Mouse (Mus musculus): Measurements from ENCODE around the gene Banp. TPM values are rescaled to one million over a fixed set of nuclear protein-coding genes. Genes with fewer than 3 reads are reported as not detected.

The Banp gene
- polyA plus RNA-seq, 1 experiment from 2014 or later: 23.1 TPM

DNA sequence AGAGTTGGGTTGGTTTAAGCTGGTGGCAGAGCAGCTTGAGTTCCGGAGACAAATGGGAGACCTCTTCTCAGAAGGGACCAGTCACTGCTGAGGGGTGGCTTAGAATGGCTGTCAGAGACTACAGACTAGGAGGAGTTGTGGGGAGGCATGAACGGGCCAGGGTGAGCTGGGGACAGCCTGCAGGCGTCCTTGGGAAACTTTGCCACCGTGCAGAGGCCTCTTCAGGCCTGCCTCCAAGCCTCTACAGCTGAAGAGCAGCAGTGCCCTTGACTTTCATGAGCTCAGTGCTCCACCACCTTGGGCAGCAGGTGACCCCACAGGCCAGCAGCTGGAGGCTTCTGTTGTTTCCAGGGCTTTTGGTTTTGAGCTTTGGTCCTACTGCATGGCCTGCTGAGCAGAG lies 49.1 kb downstream of the Banp start:
- H3K9ac ChIP-seq (ENCODE audit: low read depth, low read length): no peak overlapping the region
- DNase-seq (ENCODE audit: low spot score) (no peak), ATAC-seq (replicated peaks; ENCODE audit: low FRiP score, low read depth) (no peak)
- peaks cover 56% of the 10 kb centered on the region for H3K36me3 ChIP-seq (ENCODE audit: insufficient read depth, low read length)
- H3K27me3 ChIP-seq (ENCODE audit: insufficient read depth, low read length): no peaks in the 10 kb centered on the region
- H3K27ac ChIP-seq: no peak overlapping the region
- no peak overlapping the region for H3K4me2 ChIP-seq (ENCODE audit: low read length)
- TF ChIP-seq CTCF (IDR thresholded peaks at IDR 0.05; ENCODE audit: low read depth): no peak
- WGBS: 90% methylated on average over 4 of the region's 4 CpGs
- H3K9me3 ChIP-seq (replicated peaks; ENCODE audit: low read length): no peaks in the 10 kb centered on the region
- H3K4me1 ChIP-seq (replicated peaks; ENCODE audit: insufficient read depth, low read length): no peaks in the 10 kb centered on the region
- no peak overlapping the region for H3K4me3 ChIP-seq (replicated peaks; ENCODE audit: low read depth, low read length)

DNA sequence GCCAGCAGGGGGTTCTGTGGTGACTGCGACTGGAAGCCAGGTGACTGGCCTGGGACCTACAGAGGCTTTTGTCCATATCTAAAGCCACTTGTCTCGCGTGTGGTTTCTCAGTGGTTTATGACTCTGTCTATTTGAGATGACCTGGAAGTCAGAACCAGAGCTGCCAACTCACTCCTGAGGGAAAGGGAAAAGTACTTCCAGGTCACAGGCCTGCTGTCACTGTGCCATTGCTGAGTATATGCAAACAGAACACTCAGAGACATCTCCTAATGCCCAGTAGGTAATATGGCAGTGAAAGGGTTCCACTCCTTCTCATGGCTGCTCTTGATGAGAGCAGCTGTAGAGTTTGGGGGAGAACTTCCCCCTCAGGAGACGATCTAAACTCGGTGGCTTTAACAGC lies 49.7 kb downstream of the Banp start:
- ATAC-seq (replicated peaks; ENCODE audit: low FRiP score, low read depth) (no peak), DNase-seq (ENCODE audit: low spot score) (no peak)
- Histone ChIP-seq H3K4me3 (replicated peaks; ENCODE audit: low read depth, low read length) (no peak overlapping the region), H3K27ac (no peak overlapping the region), H3K4me2 (ENCODE audit: low read length) (no peak overlapping the region), H3K36me3 (ENCODE audit: insufficient read depth, low read length) (peaks cover 61% of the 10 kb centered on the region), H3K9me3 (replicated peaks; ENCODE audit: low read length) (no peaks in the 10 kb centered on the region), H3K27me3 (ENCODE audit: insufficient read depth, low read length) (no peaks in the 10 kb centered on the region), H3K9ac (ENCODE audit: low read depth, low read length) (no peak overlapping the region), H3K4me1 (replicated peaks; ENCODE audit: insufficient read depth, low read length) (no peaks in the 10 kb centered on the region)
- TF ChIP-seq CTCF (IDR thresholded peaks at IDR 0.05; ENCODE audit: low read depth): no peak
- 83% methylated on average over 5 of the region's 5 CpGs for WGBS

DNA sequence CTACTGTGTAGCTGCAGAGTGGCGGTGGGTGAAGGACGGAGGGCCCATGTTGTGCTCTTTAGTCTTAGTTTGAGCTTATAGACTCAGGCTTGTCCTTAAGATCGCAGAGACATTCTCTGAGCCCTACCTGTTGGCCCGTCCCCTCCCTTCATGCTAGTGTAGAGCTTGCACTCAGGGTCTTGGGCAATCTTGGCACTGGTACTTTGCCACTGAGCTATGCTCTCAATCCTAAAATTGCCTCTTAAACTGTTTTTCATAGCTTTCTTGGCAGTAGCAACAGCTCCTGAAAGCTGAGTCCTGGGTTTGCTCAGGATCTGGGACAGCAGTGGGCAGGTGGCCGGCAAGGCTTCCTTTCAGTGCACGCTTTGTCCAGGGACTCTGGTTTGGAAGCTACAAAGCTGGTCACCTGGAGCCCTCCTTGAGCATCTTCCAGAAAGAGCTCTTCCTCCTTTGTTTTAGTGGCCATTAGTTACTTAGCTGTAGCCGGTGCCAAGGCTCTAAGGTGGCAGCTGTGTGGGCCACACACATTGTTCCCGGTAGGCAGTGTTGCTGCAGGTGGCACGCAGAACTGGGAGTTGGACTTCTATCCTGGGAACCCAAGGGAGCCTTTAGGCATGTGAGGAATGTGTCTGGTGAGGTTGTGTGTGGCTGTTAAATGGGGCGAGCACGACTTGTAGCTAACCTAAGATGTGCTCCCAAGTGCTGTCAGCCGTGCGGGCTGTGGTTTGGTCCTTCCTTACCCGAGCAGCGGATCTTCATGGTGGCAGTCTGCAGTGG lies 52.0 kb downstream of the Banp start:
- Histone ChIP-seq H3K9ac (ENCODE audit: low read depth, low read length) (no peak overlapping the region), H3K4me1 (replicated peaks; ENCODE audit: insufficient read depth, low read length) (no peaks in the 10 kb centered on the region), H3K4me2 (ENCODE audit: low read length) (no peak overlapping the region), H3K36me3 (ENCODE audit: insufficient read depth, low read length) (peaks cover 51% of the 10 kb centered on the region), H3K9me3 (replicated peaks; ENCODE audit: low read length) (no peaks in the 10 kb centered on the region), H3K4me3 (replicated peaks; ENCODE audit: low read depth, low read length) (no peak overlapping the region), H3K27me3 (ENCODE audit: insufficient read depth, low read length) (no peaks in the 10 kb centered on the region), H3K27ac (no peak overlapping the region)
- DNase-seq (ENCODE audit: low spot score) (no peak), ATAC-seq (replicated peaks; ENCODE audit: low FRiP score, low read depth) (no peak)
- TF ChIP-seq CTCF (IDR thresholded peaks at IDR 0.05; ENCODE audit: low read depth): no peak
- WGBS: 78% methylated on average over 15 of the region's 15 CpGs

DNA sequence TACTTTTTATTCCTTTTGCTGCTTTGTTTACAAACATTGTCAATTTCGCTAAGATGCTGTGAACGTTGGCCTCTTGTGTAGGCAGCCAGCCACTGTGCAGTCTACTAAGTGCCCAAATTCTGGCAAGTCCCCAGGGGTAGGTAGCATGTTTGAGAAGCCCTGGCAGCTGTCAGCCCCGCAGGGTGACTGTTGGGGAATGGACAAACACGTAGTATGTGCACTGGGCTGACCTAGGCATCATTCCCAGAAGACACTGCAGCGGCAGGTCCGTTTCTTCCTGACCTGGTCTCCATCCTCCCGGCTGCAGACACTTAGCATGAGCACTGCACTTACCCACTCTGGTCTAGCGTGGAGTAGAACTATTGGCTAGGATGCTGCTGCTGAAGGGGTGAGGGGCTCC lies 54.1 kb downstream of the Banp start:
- 88% methylated on average over 8 of the region's 8 CpGs for WGBS
- H3K27ac ChIP-seq: no peak overlapping the region
- H3K27me3 ChIP-seq (ENCODE audit: insufficient read depth, low read length): no peaks in the 10 kb centered on the region
- no peak overlapping the region for H3K9ac ChIP-seq (ENCODE audit: low read depth, low read length)
- H3K4me1 ChIP-seq (replicated peaks; ENCODE audit: insufficient read depth, low read length): no peaks in the 10 kb centered on the region
- DNase-seq (ENCODE audit: low spot score): no peak
- no peaks in the 10 kb centered on the region for H3K9me3 ChIP-seq (replicated peaks; ENCODE audit: low read length)
- H3K4me2 ChIP-seq (ENCODE audit: low read length): no peak overlapping the region
- no peak for TF ChIP-seq CTCF (IDR thresholded peaks at IDR 0.05; ENCODE audit: low read depth)
- H3K4me3 ChIP-seq (replicated peaks; ENCODE audit: low read depth, low read length): no peak overlapping the region
- peaks cover 42% of the 10 kb centered on the region for H3K36me3 ChIP-seq (ENCODE audit: insufficient read depth, low read length)
- ATAC-seq (replicated peaks; ENCODE audit: low FRiP score, low read depth): no peak

DNA sequence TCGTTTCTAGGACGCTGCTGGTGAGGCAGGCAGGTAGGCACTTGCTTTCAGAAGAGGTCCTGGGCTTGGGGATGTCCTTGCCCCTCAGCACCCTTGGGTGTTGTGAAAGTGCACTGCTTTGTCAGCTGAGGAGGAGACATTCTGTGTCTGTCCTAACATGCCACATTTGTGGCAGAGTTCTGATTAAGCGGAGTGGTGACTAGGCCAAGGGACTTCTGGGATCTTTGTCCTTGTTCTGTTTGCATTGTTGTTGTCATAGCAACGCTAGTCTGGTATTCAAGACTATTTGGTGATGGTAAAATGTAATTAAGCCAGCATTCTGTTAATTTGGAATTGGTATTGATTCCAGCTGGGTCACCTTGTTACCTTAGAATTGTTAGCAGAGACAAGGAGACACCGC lies 54.6 kb downstream of the Banp start:
- Histone ChIP-seq H3K9me3 (replicated peaks; ENCODE audit: low read length) (no peaks in the 10 kb centered on the region), H3K9ac (ENCODE audit: low read depth, low read length) (no peak overlapping the region), H3K4me3 (replicated peaks; ENCODE audit: low read depth, low read length) (no peak overlapping the region), H3K27me3 (ENCODE audit: insufficient read depth, low read length) (no peaks in the 10 kb centered on the region), H3K4me2 (ENCODE audit: low read length) (no peak overlapping the region), H3K27ac (no peak overlapping the region), H3K36me3 (ENCODE audit: insufficient read depth, low read length) (peaks cover 42% of the 10 kb centered on the region), H3K4me1 (replicated peaks; ENCODE audit: insufficient read depth, low read length) (no peaks in the 10 kb centered on the region)
- ATAC-seq (replicated peaks; ENCODE audit: low FRiP score, low read depth) (no peak), DNase-seq (ENCODE audit: low spot score) (no peak)
- no peak for TF ChIP-seq CTCF (IDR thresholded peaks at IDR 0.05; ENCODE audit: low read depth)
- 89% methylated on average over 5 of the region's 5 CpGs for WGBS

DNA sequence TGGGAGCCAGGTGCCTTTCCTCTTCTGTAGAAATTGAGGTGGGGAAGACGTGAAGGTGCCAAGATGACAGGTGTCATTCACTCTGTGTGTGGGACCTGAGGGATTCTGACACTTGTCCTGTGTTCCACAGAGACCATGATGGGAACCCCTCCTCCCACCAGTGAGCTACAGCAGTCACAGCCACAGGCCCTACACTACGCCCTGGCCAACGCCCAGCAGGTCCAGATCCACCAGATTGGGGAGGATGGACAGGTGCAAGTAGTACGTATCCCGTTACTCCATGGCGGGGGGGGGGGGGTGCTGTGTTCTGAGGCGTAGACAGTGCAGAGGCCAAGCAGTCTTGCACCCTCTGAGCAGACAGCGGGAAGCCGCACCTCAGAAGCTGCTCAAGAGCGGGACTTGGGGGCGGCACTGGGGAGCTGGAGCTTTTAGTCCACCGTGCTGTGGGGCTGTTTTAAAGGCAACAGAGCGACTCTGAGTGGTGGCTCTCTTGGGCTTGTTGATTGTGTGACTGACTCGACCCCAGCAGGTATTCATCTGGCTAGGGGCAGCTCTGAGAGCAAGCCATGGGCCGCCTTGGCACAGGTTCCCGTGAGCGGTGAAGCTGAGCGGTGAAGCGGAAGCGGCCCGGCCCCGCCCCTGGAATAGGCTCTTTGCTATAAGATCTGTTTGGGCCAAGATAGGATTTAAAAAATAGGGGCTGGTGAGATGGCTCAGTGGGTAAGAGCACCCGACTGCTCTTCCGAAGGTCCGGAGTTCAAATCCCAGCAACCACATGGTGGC lies 56.1 kb downstream of the Banp start:
- Histone ChIP-seq H3K36me3 (ENCODE audit: insufficient read depth, low read length) (peaks cover 43% of the 10 kb centered on the region), H3K9me3 (replicated peaks; ENCODE audit: low read length) (no peaks in the 10 kb centered on the region), H3K4me1 (replicated peaks; ENCODE audit: insufficient read depth, low read length) (no peaks in the 10 kb centered on the region), H3K4me3 (replicated peaks; ENCODE audit: low read depth, low read length) (no peak overlapping the region), H3K4me2 (ENCODE audit: low read length) (no peak overlapping the region), H3K27ac (no peak overlapping the region), H3K9ac (ENCODE audit: low read depth, low read length) (no peak overlapping the region), H3K27me3 (ENCODE audit: insufficient read depth, low read length) (no peaks in the 10 kb centered on the region)
- no peak for TF ChIP-seq CTCF (IDR thresholded peaks at IDR 0.05; ENCODE audit: low read depth)
- DNase-seq (ENCODE audit: low spot score) (no peak), ATAC-seq (replicated peaks; ENCODE audit: low FRiP score, low read depth) (0 out of 2 replicates have a peak, but pooled peaks have one; percentile 33)
- 74% methylated on average over 25 of the region's 25 CpGs for WGBS

Measured in kidney, postnatal 0 days (tissue).